Mouse (Mus musculus) kidney, adult 18-20 months (tissue): ENCODE data around the gene Ube2q2.
"Not testable (repeated sequence)": the region's sequence is repeated elsewhere in the genome, so short reads cannot be mapped to it uniquely, and the experiment has no call there.

ENCODE experiments used
- DNase-seq: peaks from one replicate; pipeline ENCODE4 v3.0.0; 2021

The Ube2q2 gene

GRCm38 (mm10) chr9:55148854-55149498 is at the start of gene Ube2q2:
Gene Ube2q2, plus strand, starts transcription at chr9:55148854.
- no peak for DNase-seq

- no peak for DNase-seq
These were observed 47.5 kb upstream of the Ube2q2 start for GRCm38 (mm10) chr9:55101117-55101516.

- no peak for DNase-seq
These were observed 46.3 kb upstream of the Ube2q2 start for GRCm38 (mm10) chr9:55102186-55102835.

- DNase-seq = no peak
These were observed 45.6 kb upstream of the Ube2q2 start for GRCm38 (mm10) chr9:55102931-55103630.

- peak; percentile 85 for DNase-seq
These were observed 38.4 kb upstream of the Ube2q2 start for GRCm38 (mm10) chr9:55110059-55110834.

- DNase-seq = not testable (repeated sequence)
These were observed 37.8 kb upstream of the Ube2q2 start for GRCm38 (mm10) chr9:55110835-55111217.

GRCm38 (mm10) chr9:55114752-55115151 is 33.9 kb upstream of the Ube2q2 start:
- DNase-seq = no peak

GRCm38 (mm10) chr9:55117293-55118055 is 31.2 kb upstream of the Ube2q2 start:
- DNase-seq = no peak

GRCm38 (mm10) chr9:55122586-55122985 is 26.1 kb upstream of the Ube2q2 start:
- no peak for DNase-seq

- no peak for DNase-seq
These were observed 22.9 kb upstream of the Ube2q2 start for GRCm38 (mm10) chr9:55125735-55126134.

GRCm38 (mm10) chr9:55126295-55126694 is 22.4 kb upstream of the Ube2q2 start:
- DNase-seq = no peak

- no peak for DNase-seq
These were observed 16.8 kb upstream of the Ube2q2 start for GRCm38 (mm10) chr9:55131851-55132250.

GRCm38 (mm10) chr9:55136576-55136975 is 12.1 kb upstream of the Ube2q2 start:
- no peak for DNase-seq

- no peak for DNase-seq
These were observed 11.5 kb upstream of the Ube2q2 start for GRCm38 (mm10) chr9:55137112-55137511.

GRCm38 (mm10) chr9:55139958-55140357 is 8.7 kb upstream of the Ube2q2 start:
- DNase-seq = peak; percentile 7

GRCm38 (mm10) chr9:55149499-55150278 is 1.0 kb downstream of the Ube2q2 start:
- DNase-seq = peak; percentile 72

GRCm38 (mm10) chr9:55150279-55150726 is 1.6 kb downstream of the Ube2q2 start:
- no peak for DNase-seq

- DNase-seq = no peak
These were observed 2.4 kb downstream of the Ube2q2 start for GRCm38 (mm10) chr9:55151096-55151495.

GRCm38 (mm10) chr9:55152935-55153334 is 4.3 kb downstream of the Ube2q2 start:
- DNase-seq = no peak

- DNase-seq = no peak
These were observed 22.2 kb downstream of the Ube2q2 start for GRCm38 (mm10) chr9:55170655-55171412.

GRCm38 (mm10) chr9:55172195-55172685 is 23.6 kb downstream of the Ube2q2 start:
- DNase-seq = no peak
